In the genomic region with DNA sequence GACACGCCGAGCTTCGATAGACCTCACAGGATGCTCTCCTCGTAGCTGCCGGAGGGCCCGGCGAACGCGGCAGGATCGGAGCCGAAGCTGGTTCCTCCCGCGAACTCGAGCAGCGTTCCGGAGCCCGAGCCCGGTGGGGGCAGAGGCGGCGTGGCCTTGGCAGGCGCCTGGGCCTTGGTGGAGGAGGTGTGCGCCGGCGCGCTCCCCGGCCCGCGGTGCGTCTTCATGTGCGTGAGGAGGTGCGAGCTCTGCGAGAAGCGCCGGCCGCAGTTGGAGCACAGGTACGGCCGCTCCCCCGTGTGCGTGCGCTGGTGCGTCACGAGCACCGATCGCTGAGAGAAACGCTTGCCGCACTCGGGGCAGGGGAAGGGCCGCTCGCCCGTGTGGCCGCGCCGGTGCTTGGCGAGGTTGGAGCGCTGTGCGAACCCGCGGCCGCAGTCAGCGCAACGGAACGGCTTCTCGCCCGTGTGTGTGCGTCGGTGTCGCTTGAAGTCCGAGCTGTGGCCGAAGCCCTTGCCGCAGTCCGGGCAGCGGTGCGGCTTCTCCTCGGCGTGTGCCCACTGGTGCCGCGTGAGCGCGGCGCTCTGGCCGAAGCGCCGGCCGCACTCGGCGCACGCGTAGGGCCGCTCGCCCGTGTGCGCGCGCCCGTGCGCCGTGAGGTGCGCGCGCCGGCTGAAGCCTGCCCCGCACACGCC, we compare ENCODE assay signal across 8 mouse cellular contexts. TPM values are rescaled to one million over a fixed set of nuclear protein-coding genes. Genes with fewer than 3 reads are reported as not detected.
A peak's percentile ranks its signal among the peaks of the same experiment; 100 is the strongest.
DNase-seq lines count a peak whose midpoint lies in the region; ATAC-seq and TF ChIP-seq lines count a peak whose summit lies in the region.

No protein-coding gene starts in this region.

- H3K4me1 ChIP-seq in brown adipose tissue, adult 24 weeks (ENCODE audit: control insufficient read depth, insufficient read depth, insufficient read length, low read length), result no peaks in the 10 kb centered on the region
- H3K4me1 ChIP-seq in embryonic facial prominence, embryonic 14.5 days (ENCODE audit: control insufficient read depth, insufficient read depth, low read length), result peaks cover 5% of the 10 kb centered on the region; the same call in 1 of the 2 replicates
- peaks cover 13% of the 10 kb centered on the region for H3K4me1 ChIP-seq in limb, embryonic 14.5 days (ENCODE audit: control insufficient read depth, insufficient read depth, low read length)
- H3K4me1 ChIP-seq in stomach, embryonic 15.5 days, result peaks cover 14% of the 10 kb centered on the region
- no peaks in the 10 kb centered on the region; the same call in 1 of the 2 replicates for H3K4me1 ChIP-seq in thymus, adult 2 months (replicated peaks; ENCODE audit: control insufficient read depth, insufficient read depth, low read length)

- H3K4me2 ChIP-seq in embryonic facial prominence, embryonic 14.5 days (ENCODE audit: low read depth, low read length), result peak overlapping the region; percentile 79
- peak overlapping the region; percentile 77 for H3K4me2 ChIP-seq in limb, embryonic 14.5 days (replicated peaks; ENCODE audit: low read depth, low read length, severe bottlenecking)
- H3K4me2 ChIP-seq in stomach, embryonic 15.5 days, result peak overlapping the region; percentile 82

- TF ChIP-seq POLR2A in limb, embryonic 14.5 days (IDR thresholded peaks at IDR 0.05; ENCODE audit: borderline replicate concordance, extremely low read depth, insufficient read depth, insufficient read length), result no peak
- TF ChIP-seq POLR2A in thymus, adult 2 months (IDR thresholded peaks at IDR 0.05; ENCODE audit: control insufficient read depth, extremely low read depth, insufficient read depth, low read length, poor library complexity), result no peak

- H3K27ac ChIP-seq in brown adipose tissue, adult 24 weeks (replicated peaks; ENCODE audit: low read depth, low read length), result no peak overlapping the region
- H3K27ac ChIP-seq in embryonic facial prominence, embryonic 14.5 days (replicated peaks; ENCODE audit: low read depth, low read length), result no peak overlapping the region
- H3K27ac ChIP-seq in limb, embryonic 14.5 days (replicated peaks; ENCODE audit: low read depth, low read length), result no peak overlapping the region
- no peak overlapping the region for H3K27ac ChIP-seq in stomach, embryonic 15.5 days
- H3K27ac ChIP-seq in thymus, adult 2 months (ENCODE audit: control insufficient read depth, insufficient read depth, low read length), result no peak overlapping the region

- intact Hi-C loops in left cerebral cortex, postnatal 4 days (cut with DNase I), result no loop called here
- intact Hi-C loops in left cerebral cortex, postnatal 25 days (cut with DNase I), result loop anchor here (5.0 kb wide), 1 partner anchor 44 kb away; no protein-coding TSS in a partner anchor

- no peak for TF ChIP-seq CTCF in thymus, adult 2 months (IDR thresholded peaks at IDR 0.05; ENCODE audit: borderline replicate concordance, control insufficient read depth, extremely low read depth, insufficient read depth, low read length, poor library complexity)

- H3K9me3 ChIP-seq in embryonic facial prominence, embryonic 14.5 days (ENCODE audit: control insufficient read depth, low read length), result no peaks in the 10 kb centered on the region
- H3K9me3 ChIP-seq in limb, embryonic 14.5 days (ENCODE audit: control insufficient read depth, low read length), result no peaks in the 10 kb centered on the region
- H3K9me3 ChIP-seq in stomach, embryonic 15.5 days, result no peaks in the 10 kb centered on the region

- DNase-seq in left cerebral cortex, postnatal 4 days, result peak; percentile 25
- DNase-seq in left cerebral cortex, postnatal 25 days (ENCODE audit: low spot score in 2 of 2), result no peak
- peak; percentile 15 for DNase-seq in embryonic facial prominence, embryonic 14.5 days (ENCODE audit: low spot score)
- no peak for DNase-seq in limb, embryonic 14.5 days (ENCODE audit: low spot score)
- no peak for DNase-seq in thymus, adult 2 months
- no peak for DNase-seq in kidney, adult 18-20 months

- peaks cover 75% of the 10 kb centered on the region for H3K36me3 ChIP-seq in embryonic facial prominence, embryonic 14.5 days (ENCODE audit: control insufficient read depth, insufficient read depth, low read length)
- peaks cover 69% of the 10 kb centered on the region for H3K36me3 ChIP-seq in limb, embryonic 14.5 days (ENCODE audit: control insufficient read depth, insufficient read depth, low read length)
- peaks cover 23% of the 10 kb centered on the region; the same call in 1 of the 2 replicates for H3K36me3 ChIP-seq in stomach, embryonic 15.5 days
- no peaks in the 10 kb centered on the region for H3K36me3 ChIP-seq in thymus, adult 2 months (ENCODE audit: control insufficient read depth, insufficient read depth, low read length)

- H3K4me3 ChIP-seq in brown adipose tissue, adult 24 weeks (ENCODE audit: insufficient read depth, low read depth, low read length), result peak overlapping the region; percentile 14
- H3K4me3 ChIP-seq in embryonic facial prominence, embryonic 14.5 days (ENCODE audit: low read depth, low read length), result peak overlapping the region; percentile 42
- H3K4me3 ChIP-seq in limb, embryonic 14.5 days (replicated peaks; ENCODE audit: low read length), result peak overlapping the region; percentile 41
- peak overlapping the region; percentile 40 for H3K4me3 ChIP-seq in stomach, embryonic 15.5 days (replicated peaks)
- no peak overlapping the region for H3K4me3 ChIP-seq in thymus, adult 2 months (ENCODE audit: control insufficient read depth, insufficient read depth, low read length)

- H3K27me3 ChIP-seq in embryonic facial prominence, embryonic 14.5 days (replicated peaks; ENCODE audit: control insufficient read depth, insufficient read depth, low read length), result peaks cover 68% of the 10 kb centered on the region
- peaks cover 67% of the 10 kb centered on the region for H3K27me3 ChIP-seq in limb, embryonic 14.5 days (ENCODE audit: control insufficient read depth, insufficient read depth, low read length)
- peaks cover 62% of the 10 kb centered on the region for H3K27me3 ChIP-seq in stomach, embryonic 15.5 days (replicated peaks)
- H3K27me3 ChIP-seq in thymus, adult 2 months (ENCODE audit: control insufficient read depth, insufficient read depth, low read length), result peaks cover 14% of the 10 kb centered on the region; the same call in 1 of the 2 replicates

- peak overlapping the region; percentile 46 for H3K9ac ChIP-seq in embryonic facial prominence, embryonic 14.5 days (ENCODE audit: low read depth, low read length)
- H3K9ac ChIP-seq in limb, embryonic 14.5 days (ENCODE audit: low read depth, low read length, severe bottlenecking), result peak overlapping the region; percentile 38; the same call in 1 of the 2 replicates
- no peak overlapping the region for H3K9ac ChIP-seq in stomach, embryonic 15.5 days

- ATAC-seq in embryonic facial prominence, embryonic 14.5 days (ENCODE audit: low read depth), result peak; percentile 53
- ATAC-seq in limb, embryonic 14.5 days (ENCODE audit: low FRiP score, low read depth), result peak; percentile 14; the same call in 1 of the 2 replicates
- no peak; the same call in 1 of the 2 replicates for ATAC-seq in stomach, embryonic 15.5 days (ENCODE audit: insufficient read depth, low FRiP score, low read depth)

- 2% methylated on average over 55 of the region's 103 CpGs for WGBS in embryonic facial prominence, embryonic 14.5 days
- WGBS in limb, embryonic 14.5 days, result 5% methylated on average over 83 of the region's 103 CpGs
- 12% methylated on average over 101 of the region's 103 CpGs for WGBS in stomach, embryonic 15.5 days
- WGBS in thymus, adult 2 months, result 7% methylated on average over 103 of the region's 103 CpGs

RNA-seq across cellular contexts. Expression of a gene that starts 16.5 kb away (rescaled TPM):
- total RNA-seq in left cerebral cortex, postnatal 4 days (2021), result 10 to 100 TPM; 29.5 to 30.2 TPM
- 10 to 100 TPM; 18.6 to 20.1 TPM for total RNA-seq in left cerebral cortex, postnatal 25 days (2021)
- polyA plus RNA-seq in brown adipose tissue, adult 24 weeks (2012; ENCODE audit: insufficient read depth, insufficient read length, missing spikeins), result 1.5 and 1.6 TPM in 2 replicates
- polyA plus RNA-seq in embryonic facial prominence, embryonic 14.5 days (2014; fragmentation: Nextera tagmentation; extraction: Ambion mirVana), result 1.4 and 2.1 TPM in 2 replicates
- 9.1 and 12.2 TPM in 2 replicates for polyA plus RNA-seq in limb, embryonic 14.5 days (2012; rRNA removed)
- 2.8 and 4.1 TPM in 2 replicates for polyA plus RNA-seq in limb, embryonic 14.5 days (2014; fragmentation: Nextera tagmentation; extraction: Ambion mirVana)
- 3.0 and 3.3 TPM in 2 replicates for polyA plus RNA-seq in stomach, embryonic 15.5 days (2015; fragmentation: Nextera tagmentation; extraction: Ambion mirVana)
- polyA plus RNA-seq in thymus, adult 2 months (2012; rRNA removed), result 3.6 and 4.0 TPM in 2 replicates

RNA-seq across cellular contexts. Expression of a gene that starts 18.4 kb away (rescaled TPM):
- 10 to 100 TPM; 24.9 to 29.5 TPM for total RNA-seq in left cerebral cortex, postnatal 4 days (2021)
- 10 to 100 TPM; 28.4 to 30.8 TPM for total RNA-seq in left cerebral cortex, postnatal 25 days (2021)
- polyA plus RNA-seq in brown adipose tissue, adult 24 weeks (2012; ENCODE audit: insufficient read depth, insufficient read length, missing spikeins), result 3.3 and 4.6 TPM in 2 replicates
- polyA plus RNA-seq in embryonic facial prominence, embryonic 14.5 days (2014; fragmentation: Nextera tagmentation; extraction: Ambion mirVana), result 16.1 and 16.6 TPM in 2 replicates
- 25.2 and 30.9 TPM in 2 replicates for polyA plus RNA-seq in limb, embryonic 14.5 days (2012; rRNA removed)
- polyA plus RNA-seq in limb, embryonic 14.5 days (2014; fragmentation: Nextera tagmentation; extraction: Ambion mirVana), result 19.1 and 22.2 TPM in 2 replicates
- polyA plus RNA-seq in stomach, embryonic 15.5 days (2015; fragmentation: Nextera tagmentation; extraction: Ambion mirVana), result 12.8 and 13.2 TPM in 2 replicates
- polyA plus RNA-seq in thymus, adult 2 months (2012; rRNA removed), result 24.8 and 32.9 TPM in 2 replicates

RNA-seq across cellular contexts. Expression of a gene that starts 26.6 kb away (rescaled TPM):
- not detected for total RNA-seq in left cerebral cortex, postnatal 4 days (2021)
- total RNA-seq in left cerebral cortex, postnatal 25 days (2021), result not detected
- not detected in 2 replicates for polyA plus RNA-seq in brown adipose tissue, adult 24 weeks (2012; ENCODE audit: insufficient read depth, insufficient read length, missing spikeins)
- polyA plus RNA-seq in embryonic facial prominence, embryonic 14.5 days (2014; fragmentation: Nextera tagmentation; extraction: Ambion mirVana), result not detected in 2 replicates
- not detected in 2 replicates for polyA plus RNA-seq in limb, embryonic 14.5 days (2012; rRNA removed)
- not detected in 2 replicates for polyA plus RNA-seq in limb, embryonic 14.5 days (2014; fragmentation: Nextera tagmentation; extraction: Ambion mirVana)
- polyA plus RNA-seq in stomach, embryonic 15.5 days (2015; fragmentation: Nextera tagmentation; extraction: Ambion mirVana), result not detected in 2 replicates
- not detected in 2 replicates for polyA plus RNA-seq in thymus, adult 2 months (2012; rRNA removed)

RNA-seq across cellular contexts. Expression of a gene that starts 40.1 kb away (rescaled TPM):
- total RNA-seq in left cerebral cortex, postnatal 4 days (2021), result 10 to 100 TPM in 1 of 2 experiments, 1 to 10 TPM in 1; 8.5 to 10.1 TPM
- 1 to 10 TPM; 6.7 to 7.6 TPM for total RNA-seq in left cerebral cortex, postnatal 25 days (2021)
- polyA plus RNA-seq in brown adipose tissue, adult 24 weeks (2012; ENCODE audit: insufficient read depth, insufficient read length, missing spikeins), result not detected in 2 replicates
- polyA plus RNA-seq in embryonic facial prominence, embryonic 14.5 days (2014; fragmentation: Nextera tagmentation; extraction: Ambion mirVana), result 0.17 and 0.46 TPM in 2 replicates
- 9.1 and 11.4 TPM in 2 replicates for polyA plus RNA-seq in limb, embryonic 14.5 days (2012; rRNA removed)
- 0.26 and 0.35 TPM in 2 replicates for polyA plus RNA-seq in limb, embryonic 14.5 days (2014; fragmentation: Nextera tagmentation; extraction: Ambion mirVana)
- 0.09 TPM in 2 replicates for polyA plus RNA-seq in stomach, embryonic 15.5 days (2015; fragmentation: Nextera tagmentation; extraction: Ambion mirVana)
- 0.96 and 1.0 TPM in 2 replicates for polyA plus RNA-seq in thymus, adult 2 months (2012; rRNA removed)

Comparison
In these comparisons a context has a peak if more than half of its experiments do, and no peak if none do; other contexts are left out.
1. DNase-seq: peak in left cerebral cortex, postnatal 4 days (single experiment) and embryonic facial prominence, embryonic 14.5 days (single experiment); none in left cerebral cortex, postnatal 25 days (0 of 2), limb, embryonic 14.5 days (single experiment), thymus, adult 2 months (single experiment) and kidney, adult 18-20 months (single experiment).
2. Peak in every context shown above with its lines, with median percentiles within 50 percentile points of each other: H3K4me2 ChIP-seq.